Mouse (Mus musculus) intestine, embryonic 16.5 days (tissue): Measurements from ENCODE around the gene Ica1l. TPM values are rescaled to one million over a fixed set of nuclear protein-coding genes. Genes with fewer than 3 reads are reported as not detected.

Experiments
- ATAC-seq: fragments of 200-750 bp; cut with Nextera tagmentation; 2 replicates; pipeline ENCODE4 v1.8.0; 2017; ENCODE audit warnings: moderate TSS enrichment, moderate library complexity
- H3K27ac ChIP-seq: fragments of 300-500 bp; sonication (generic); 2 replicates; pipeline ENCODE4 v1.5.1; 2014; ENCODE audit warnings: mild to moderate bottlenecking, low read length
- H3K27me3 ChIP-seq: fragments of 300-500 bp; sonication (generic); replicated peaks from 2 replicates; pipeline ENCODE4 v1.6.1; 2014; ENCODE audit warnings: low read length, control low read depth, mixed read lengths; ENCODE audit not compliant: control insufficient read depth, insufficient read depth
- H3K36me3 ChIP-seq: fragments of 300-500 bp; sonication (generic); 2 replicates; pipeline ENCODE4 v1.6.1; 2014; ENCODE audit warnings: low read length, control low read depth; ENCODE audit not compliant: control insufficient read depth, insufficient read depth
- H3K4me1 ChIP-seq: fragments of 300-500 bp; sonication (generic); 2 replicates; pipeline ENCODE4 v1.6.1; 2014; ENCODE audit warnings: low read length, control low read depth, mixed read lengths; ENCODE audit not compliant: control insufficient read depth, insufficient read depth
- H3K4me2 ChIP-seq: fragments of 300-500 bp; sonication (generic); 2 replicates; pipeline ENCODE4 v1.6.1; 2014; ENCODE audit warnings: low read depth, low read length, control low read depth
- H3K4me3 ChIP-seq: fragments of 300-500 bp; sonication (generic); 2 replicates; pipeline ENCODE4 v1.5.1; 2014; ENCODE audit warnings: mild to moderate bottlenecking, low read length
- H3K9ac ChIP-seq: fragments of 300-500 bp; sonication (generic); 2 replicates; pipeline ENCODE4 v1.6.1; 2014; ENCODE audit warnings: low read depth, low read length
- H3K9me3 ChIP-seq: fragments of 300-500 bp; sonication (generic); 2 replicates; pipeline ENCODE4 v1.6.1; 2016; ENCODE audit warnings: low read length, control low read depth; ENCODE audit not compliant: control insufficient read depth
- whole genome bisulfite sequencing: fragments of 180-500 bp; shearing (Covaris S2); extraction: QIAGEN DNeasy Blood & Tissue Kit; methylation state at CpG from one replicate; pipeline ENCODE4 v1.1.7; 2014; 5-methylcytosine and 5-hydroxymethylcytosine counted together
- polyA plus RNA-seq: library from polyadenylated mRNA; unstranded; fragments of >200 nt; fragmentation: Nextera tagmentation; extraction: Ambion mirVana; gene quantifications from 2 replicates; pipeline ENCODE4 v1.2.1, GENCODE M21; 2015

Ica1l gene
- polyA plus RNA-seq, 1 experiment from 2014 or later = 0.64 TPM

DNA sequence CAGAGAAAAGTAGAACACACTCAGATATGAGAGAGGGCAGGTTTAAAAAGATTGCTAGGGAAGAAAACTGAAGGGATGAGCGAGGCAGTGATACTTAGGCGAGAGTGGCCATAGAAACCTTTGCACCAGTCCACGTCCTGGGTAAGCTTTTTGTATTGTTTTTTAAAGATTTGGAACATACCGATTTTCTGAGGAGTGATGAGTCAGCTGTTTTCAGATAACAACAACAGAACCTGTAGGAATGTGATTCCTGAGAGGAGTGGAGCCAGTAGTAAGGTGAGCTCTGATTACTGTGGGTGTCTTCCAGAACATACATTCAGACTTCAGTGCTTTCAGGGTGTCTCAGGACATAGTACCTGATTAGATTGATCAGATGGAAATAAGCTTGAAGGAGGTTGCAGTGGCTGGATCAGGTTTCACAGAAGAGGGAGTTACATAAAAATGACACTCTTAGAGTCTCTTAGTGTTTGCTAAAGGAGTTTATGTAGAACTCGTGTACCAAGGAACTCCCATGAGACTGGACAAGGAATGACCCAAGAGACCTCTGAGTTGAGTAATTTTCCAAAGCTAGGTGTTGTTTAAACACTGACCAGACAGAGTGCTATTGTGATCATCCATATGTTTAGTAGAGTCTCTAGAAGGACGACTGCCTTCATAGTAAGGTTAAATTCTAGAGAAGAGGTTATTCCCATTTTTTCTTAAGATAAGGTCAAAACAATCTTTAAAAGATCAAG, 100.8 kb downstream of the Ica1l start:
- 66% methylated on average over 6 of the region's 6 CpGs for WGBS
- Histone ChIP-seq H3K9me3 (no peaks in the 10 kb centered on the region), H3K9ac (no peak overlapping the region), H3K27ac (no peak overlapping the region), H3K4me1 (0 out of 2 replicates have a peak, but pooled peaks cover 6% of the 10 kb centered on the region), H3K4me3 (no peak overlapping the region), H3K27me3 (no peaks in the 10 kb centered on the region), H3K4me2 (no peak overlapping the region), H3K36me3 (no peaks in the 10 kb centered on the region)
- no peak for ATAC-seq

DNA sequence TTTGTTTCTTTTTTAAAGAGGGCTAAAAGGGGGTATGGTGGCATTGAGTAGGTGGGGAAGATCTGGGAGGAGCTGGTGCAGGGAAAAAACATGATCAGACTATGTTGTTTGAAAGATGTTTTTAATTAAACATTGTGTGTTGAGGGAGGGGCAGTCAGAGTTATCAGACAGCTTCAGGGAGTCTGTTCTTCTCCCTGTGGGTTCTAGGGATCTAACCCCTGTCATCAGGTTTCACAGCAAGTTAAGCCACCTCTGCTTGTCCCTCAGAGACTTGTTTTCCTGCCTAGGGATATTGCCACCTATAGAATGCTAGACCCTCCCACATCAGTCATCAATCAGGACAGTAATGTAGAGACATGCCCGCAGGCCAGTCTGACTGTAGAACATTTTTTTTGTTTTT, 101.9 kb downstream of the Ica1l start:
- Histone ChIP-seq H3K4me2 (no peak overlapping the region), H3K4me3 (no peak overlapping the region), H3K4me1 (0 out of 2 replicates have a peak, but pooled peaks cover 6% of the 10 kb centered on the region), H3K27ac (no peak overlapping the region), H3K9me3 (no peaks in the 10 kb centered on the region), H3K9ac (no peak overlapping the region), H3K36me3 (no peaks in the 10 kb centered on the region), H3K27me3 (no peaks in the 10 kb centered on the region)
- no peak for ATAC-seq
- 93% methylated on average over 1 of the region's 1 CpGs for WGBS

DNA sequence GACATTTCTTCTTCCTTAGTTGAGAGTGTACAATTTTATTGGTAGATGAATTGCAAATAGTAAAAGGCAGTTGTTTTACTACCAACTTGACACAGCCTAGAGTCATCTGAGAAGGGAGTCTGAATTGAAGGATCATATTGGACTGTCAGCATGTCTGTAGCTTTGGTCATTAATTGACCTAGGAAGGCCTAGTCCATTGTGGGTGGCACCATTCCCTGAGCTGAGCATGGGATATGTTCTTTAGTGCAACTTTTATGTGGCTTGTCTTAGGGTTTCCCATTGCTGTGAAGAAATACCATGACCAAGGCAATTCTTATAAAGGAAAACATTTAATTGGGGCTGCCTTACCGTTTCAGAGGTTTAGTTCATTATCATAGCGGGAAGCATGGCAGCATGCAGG, 110.0 kb downstream of the Ica1l start:
- no peak overlapping the region for H3K4me2 ChIP-seq
- no peaks in the 10 kb centered on the region for H3K4me1 ChIP-seq
- H3K9ac ChIP-seq = no peak overlapping the region
- no peaks in the 10 kb centered on the region for H3K27me3 ChIP-seq
- no peak overlapping the region for H3K27ac ChIP-seq
- H3K36me3 ChIP-seq = no peaks in the 10 kb centered on the region
- WGBS = 96% methylated on average over 2 of the region's 2 CpGs
- H3K4me3 ChIP-seq = no peak overlapping the region
- no peaks in the 10 kb centered on the region for H3K9me3 ChIP-seq
- no peak for ATAC-seq

Other genes with a start within 250 kb of the Ica1l start
- 2.9 TPM in 2 replicates for gene Fam117b, start 130.2 kb downstream of the Ica1l start, polyA plus RNA-seq
- gene Carf, start 55.1 kb upstream of the Ica1l start, polyA plus RNA-seq = 3.5 and 4.5 TPM in 2 replicates
- gene Wdr12, start 55.5 kb upstream of the Ica1l start, polyA plus RNA-seq = 44.9 and 50.1 TPM in 2 replicates
- 4.7 and 4.8 TPM in 2 replicates for gene Nbeal1, start 137.4 kb upstream of the Ica1l start, polyA plus RNA-seq